Mouse (Mus musculus): ENCODE results near the gene Gm33815. TPM values are rescaled to one million over a fixed set of nuclear protein-coding genes. Genes with fewer than 3 reads are reported as not detected.
"Not testable (repeated sequence)": the region's sequence is repeated elsewhere in the genome, so short reads cannot be mapped to it uniquely, and the experiment has no call there.

The Gm33815 gene
- total RNA-seq (2014; fragmentation: Nextera tagmentation): not detected in 2 replicates
- not detected in 2 replicates for total RNA-seq (2017)

DNA sequence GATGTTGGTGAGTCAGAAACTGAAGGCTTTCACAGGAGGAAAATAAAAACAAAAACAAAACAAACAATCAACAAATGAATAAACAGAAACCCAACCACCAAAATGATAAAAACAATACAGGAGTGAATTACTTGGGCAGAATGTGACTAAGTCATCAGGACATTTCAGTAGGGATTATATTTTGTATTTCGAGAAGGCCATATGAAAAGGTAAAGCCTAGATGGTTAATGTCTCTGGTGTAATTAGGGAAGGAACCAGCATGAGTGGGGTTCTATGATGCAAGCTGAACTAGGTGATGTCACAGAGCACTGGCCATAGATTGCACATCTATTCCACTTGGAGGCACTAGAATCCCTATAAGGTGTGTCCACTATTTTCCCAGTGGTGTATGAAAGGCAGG lies at the start of gene Gm33815:
TSS of gene Gm33815 (plus strand) at position 301 of the 400 bp plus-strand sequence.
- ATAC-seq (replicated peaks; ENCODE audit: low FRiP score, low TSS enrichment, poor library complexity, severe bottlenecking): not testable (repeated sequence)
